Mouse (Mus musculus) small intestine, adult 2 months (tissue): ENCODE measurements around the gene Enoph1. TPM values are rescaled to one million over a fixed set of nuclear protein-coding genes. Genes with fewer than 3 reads are reported as not detected.

ENCODE experiments used
- H3K27ac ChIP-seq: fragments of 200-500 bp; 2 replicates; pipeline ENCODE4 v1.5.1; 2012; ENCODE audit warnings: low read depth, low read length, control low read depth, inconsistent platforms; ENCODE audit not compliant: insufficient read depth
- H3K27me3 ChIP-seq: fragments of 200-500 bp; 2 replicates; pipeline ENCODE4 v1.6.1; 2012; ENCODE audit warnings: mild to moderate bottlenecking, moderate library complexity, low read length, inconsistent platforms; ENCODE audit not compliant: control insufficient read depth, insufficient read depth
- H3K36me3 ChIP-seq: fragments of 200-500 bp; 2 replicates; pipeline ENCODE4 v1.6.1; 2012; ENCODE audit warnings: mild to moderate bottlenecking, low read length, control low read depth, inconsistent platforms; ENCODE audit not compliant: control insufficient read depth, insufficient read depth
- H3K4me1 ChIP-seq: fragments of 200-500 bp; 2 replicates; pipeline ENCODE4 v1.6.1; 2012; ENCODE audit warnings: low read length, inconsistent platforms, mixed read lengths; ENCODE audit not compliant: control insufficient read depth, insufficient read depth, insufficient read length
- H3K4me3 ChIP-seq: fragments of 200-500 bp; 2 replicates; pipeline ENCODE4 v1.5.1; 2012; ENCODE audit warnings: low read depth, mild to moderate bottlenecking, control low read depth, inconsistent platforms, low read length, moderate library complexity
- CTCF ChIP-seq: fragments of 200-500 bp; IDR thresholded peaks from 2 replicates; pipeline ENCODE4 v1.5.1; 2012; ENCODE audit warnings: low read depth, mild to moderate bottlenecking, control low read depth, inconsistent platforms, low read length, moderate library complexity, mixed read lengths; ENCODE audit not compliant: insufficient replicate concordance, insufficient read length; ENCODE audit errors: extremely low read depth
- POLR2A ChIP-seq: fragments of 200-500 bp; IDR thresholded peaks from 2 replicates; pipeline ENCODE4 v1.6.1; 2012; ENCODE audit warnings: low read depth, mild to moderate bottlenecking, control low read depth, inconsistent platforms, low read length, moderate library complexity
- WGBS: fragments of 180-500 bp; shearing (Covaris S2); methylation state at CpG from one replicate; pipeline ENCODE4 v1.1.7; 2018; 5-methylcytosine and 5-hydroxymethylcytosine counted together
- polyA plus RNA-seq: library from polyadenylated mRNA; depleted of rRNA; stranded (reverse); fragments of >200 nt; gene quantifications from 2 replicates; pipeline ENCODE4 v1.2.3, GENCODE M21; 2012

Enoph1 gene
- polyA plus RNA-seq, 1 experiment: 33.9 TPM

GRCm38 (mm10) chr5:100038714-100039601 is 827 bp upstream of the Enoph1 start:
- WGBS: under 1% methylated on average over 113 of the region's 113 CpGs
- Histone ChIP-seq H3K4me3 (peak overlapping the region; percentile 91), H3K36me3 (peaks cover 20% of the 10 kb centered on the region), H3K27ac (peak overlapping the region; percentile 91), H3K4me1 (peaks cover 14% of the 10 kb centered on the region), H3K27me3 (no peaks in the 10 kb centered on the region)
- TF ChIP-seq POLR2A (peak; percentile 80), CTCF (peak; percentile 90)

- Histone ChIP-seq H3K4me3 (peak overlapping the region; percentile 91), H3K36me3 (peaks cover 12% of the 10 kb centered on the region), H3K4me1 (peaks cover 20% of the 10 kb centered on the region), H3K27me3 (no peaks in the 10 kb centered on the region), H3K27ac (peak overlapping the region; percentile 80)
- 2% methylated on average over 19 of the region's 19 CpGs for WGBS
- TF ChIP-seq POLR2A: no peak
- no peak for TF ChIP-seq CTCF
These were observed 548 bp downstream of the Enoph1 start for GRCm38 (mm10) chr5:100040281-100040784.

GRCm38 (mm10) chr5:100041272-100041671 is 1.5 kb downstream of the Enoph1 start:
- Histone ChIP-seq H3K27ac (no peak overlapping the region), H3K36me3 (peaks cover 8% of the 10 kb centered on the region), H3K4me3 (no peak overlapping the region), H3K27me3 (no peaks in the 10 kb centered on the region), H3K4me1 (peaks cover 20% of the 10 kb centered on the region)
- TF ChIP-seq POLR2A (no peak), CTCF (no peak)
- WGBS: 88% methylated on average over 4 of the region's 4 CpGs

- H3K27me3 ChIP-seq: no peaks in the 10 kb centered on the region
- no peak overlapping the region for H3K4me3 ChIP-seq
- 48% methylated on average over 8 of the region's 8 CpGs for WGBS
- peak overlapping the region; percentile 88 for H3K27ac ChIP-seq
- no peak for TF ChIP-seq CTCF
- no peak for TF ChIP-seq POLR2A
- peaks cover 2% of the 10 kb centered on the region; the same call in 1 of the 2 replicates for H3K36me3 ChIP-seq
- H3K4me1 ChIP-seq: peaks cover 21% of the 10 kb centered on the region
These were observed 2.7 kb downstream of the Enoph1 start for GRCm38 (mm10) chr5:100042467-100042866.

GRCm38 (mm10) chr5:100043361-100043760 is 3.6 kb downstream of the Enoph1 start:
- peaks cover 26% of the 10 kb centered on the region for H3K4me1 ChIP-seq
- no peaks in the 10 kb centered on the region for H3K27me3 ChIP-seq
- TF ChIP-seq POLR2A (no peak), CTCF (no peak; the same call in 1 of the 2 replicates)
- H3K4me3 ChIP-seq: no peak overlapping the region
- no peaks in the 10 kb centered on the region for H3K36me3 ChIP-seq
- WGBS: 23% methylated on average over 5 of the region's 5 CpGs
- peak overlapping the region; percentile 88 for H3K27ac ChIP-seq

- H3K4me1 ChIP-seq: peaks cover 26% of the 10 kb centered on the region
- TF ChIP-seq POLR2A: no peak
- no peak for TF ChIP-seq CTCF
- no peak overlapping the region for H3K4me3 ChIP-seq
- H3K27ac ChIP-seq: peak overlapping the region; percentile 60
- 49% methylated on average over 4 of the region's 4 CpGs for WGBS
- no peaks in the 10 kb centered on the region for H3K27me3 ChIP-seq
- H3K36me3 ChIP-seq: no peaks in the 10 kb centered on the region
These were observed 4.2 kb downstream of the Enoph1 start for GRCm38 (mm10) chr5:100044030-100044429.

- no peak for TF ChIP-seq CTCF
- TF ChIP-seq POLR2A: no peak
- 47% methylated on average over 5 of the region's 5 CpGs for WGBS
- peaks cover 28% of the 10 kb centered on the region for H3K4me1 ChIP-seq
- no peaks in the 10 kb centered on the region for H3K36me3 ChIP-seq
- no peak overlapping the region for H3K4me3 ChIP-seq
- no peak overlapping the region for H3K27ac ChIP-seq
- no peaks in the 10 kb centered on the region for H3K27me3 ChIP-seq
These were observed 4.8 kb downstream of the Enoph1 start for GRCm38 (mm10) chr5:100044621-100045020.
